Mouse (Mus musculus) bone marrow macrophage, adult 2 months (primary cell): Measurements from ENCODE around the gene Lrtm2. TPM values are rescaled to one million over a fixed set of nuclear protein-coding genes. Genes with fewer than 3 reads are reported as not detected.
A peak's percentile ranks its signal among the peaks of the same experiment; 100 is the strongest.
"Not testable (repeated sequence)": the region's sequence is repeated elsewhere in the genome, so short reads cannot be mapped to it uniquely, and the experiment has no call there.

Experiments
- H3K27ac ChIP-seq: 2 replicates; pipeline ENCODE4 v1.5.1; 2012; ENCODE audit warnings: low read depth, low read length; ENCODE audit not compliant: insufficient read depth
- H3K4me1 ChIP-seq: 2 replicates; pipeline ENCODE4 v1.6.1; 2012; ENCODE audit warnings: low read length; ENCODE audit not compliant: control insufficient read depth, insufficient read depth
- H3K4me3 ChIP-seq: 2 replicates; pipeline ENCODE4 v1.5.1; 2012; ENCODE audit warnings: mild to moderate bottlenecking, low read length, moderate library complexity; ENCODE audit not compliant: insufficient read depth
- CTCF ChIP-seq: IDR thresholded peaks from 2 replicates; pipeline ENCODE4 v1.5.1; 2012; ENCODE audit warnings: low read depth, mild to moderate bottlenecking, low read length, moderate library complexity
- POLR2A ChIP-seq: IDR thresholded peaks from 2 replicates; pipeline ENCODE4 v1.6.1; 2012; ENCODE audit warnings: mild to moderate bottlenecking, low read depth, low read length, borderline replicate concordance
- polyA plus RNA-seq: library from polyadenylated mRNA; stranded (reverse); fragments of >200 nt; gene quantifications from 2 replicates; pipeline ENCODE4 v1.2.4, GENCODE M21; 2012; ENCODE audit not compliant: missing spikeins, insufficient read depth, insufficient read length

Gene Lrtm2
- polyA plus RNA-seq, 1 experiment = not detected

GRCm38 (mm10) chr6:119360925-119361702 is 30.5 kb upstream of the Lrtm2 start:
- no peak overlapping the region for H3K27ac ChIP-seq
- H3K4me1 ChIP-seq = peaks cover 22% of the 10 kb centered on the region
- no peak overlapping the region for H3K4me3 ChIP-seq
- TF ChIP-seq CTCF (no peak), POLR2A (no peak)

DNA sequence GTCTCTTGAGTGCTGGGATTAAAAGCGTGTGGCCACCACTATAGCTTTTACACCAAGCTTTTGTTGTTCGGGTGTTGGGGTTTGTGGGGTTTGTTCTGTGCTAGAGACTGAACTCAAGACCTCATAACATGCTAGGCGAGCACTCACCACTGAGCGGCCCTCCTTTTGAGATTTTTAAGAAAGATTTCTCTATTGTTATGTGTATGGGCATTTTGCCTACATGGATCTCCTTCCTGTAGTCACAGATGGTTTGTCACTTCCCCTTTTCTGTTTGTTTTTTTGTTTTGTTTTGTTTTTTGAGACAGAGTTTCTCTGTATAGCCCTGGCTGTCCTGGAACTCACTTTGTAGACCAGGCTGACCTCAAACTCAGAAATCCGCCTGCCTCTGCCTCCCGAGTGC is 29.7 kb upstream of the Lrtm2 start:
- H3K4me1 ChIP-seq = peaks cover 22% of the 10 kb centered on the region
- H3K27ac ChIP-seq = peak overlapping the region; percentile 33
- H3K4me3 ChIP-seq = not testable (repeated sequence)

DNA sequence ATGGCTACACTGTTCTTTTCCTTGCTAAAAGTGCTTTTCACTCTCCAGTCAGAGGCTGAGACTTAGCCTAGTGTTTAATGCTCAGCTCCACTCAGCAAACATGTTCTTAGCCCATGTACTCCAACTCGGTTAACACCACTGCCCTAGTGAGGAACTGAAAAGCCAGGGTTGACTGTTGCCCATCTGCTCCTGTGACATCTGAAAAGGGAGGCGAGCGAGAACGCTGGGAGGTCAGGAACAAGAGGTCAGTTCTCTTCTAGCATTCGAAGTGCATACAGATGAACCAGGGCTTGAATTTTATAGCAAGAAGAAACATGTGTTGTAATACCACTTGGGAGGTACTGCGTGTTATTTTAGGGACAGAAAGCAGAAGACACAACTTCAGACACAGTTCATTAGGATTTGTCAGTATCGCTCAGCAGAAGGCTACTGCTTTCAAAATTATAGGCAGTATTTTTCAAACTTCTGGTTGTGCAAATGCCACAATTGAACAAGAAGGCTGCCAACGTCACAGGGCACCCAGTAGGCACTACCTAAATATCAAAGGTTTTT is 27.5 kb upstream of the Lrtm2 start:
- TF ChIP-seq CTCF (no peak), POLR2A (no peak)
- H3K4me3 ChIP-seq = no peak overlapping the region
- 0 out of 2 replicates have a peak overlapping the region, but pooled peaks have one; percentile 7 for H3K27ac ChIP-seq
- peaks cover 22% of the 10 kb centered on the region for H3K4me1 ChIP-seq

- Histone ChIP-seq H3K27ac (no peak overlapping the region), H3K4me1 (no peaks in the 10 kb centered on the region), H3K4me3 (no peak overlapping the region)
- TF ChIP-seq CTCF = no peak
- TF ChIP-seq POLR2A = no peak
Measured at GRCm38 (mm10) chr6:119352501-119352900, 21.9 kb upstream of the Lrtm2 start.

DNA sequence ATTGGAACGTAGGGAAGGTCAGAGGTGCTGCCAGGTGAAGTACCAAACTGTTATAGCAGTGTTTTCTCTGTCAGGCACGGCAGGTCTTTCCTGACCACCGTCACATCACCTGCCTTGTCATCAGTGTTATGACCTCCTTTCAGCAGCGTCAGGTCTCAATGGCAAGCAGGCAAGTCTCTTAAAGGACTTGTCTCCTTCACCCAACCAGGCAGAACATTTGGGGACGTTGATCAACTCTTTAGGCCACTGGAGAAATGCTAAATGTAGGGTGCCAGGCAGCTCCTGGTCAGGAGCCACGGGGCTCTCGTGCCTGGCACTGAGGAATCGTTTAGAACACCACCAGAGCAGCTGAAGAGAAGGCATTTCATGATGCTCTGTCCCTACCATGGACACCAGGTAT is 21.1 kb upstream of the Lrtm2 start:
- Histone ChIP-seq H3K4me3 (no peak overlapping the region), H3K27ac (no peak overlapping the region), H3K4me1 (no peaks in the 10 kb centered on the region)
- TF ChIP-seq CTCF (no peak), POLR2A (no peak)

DNA sequence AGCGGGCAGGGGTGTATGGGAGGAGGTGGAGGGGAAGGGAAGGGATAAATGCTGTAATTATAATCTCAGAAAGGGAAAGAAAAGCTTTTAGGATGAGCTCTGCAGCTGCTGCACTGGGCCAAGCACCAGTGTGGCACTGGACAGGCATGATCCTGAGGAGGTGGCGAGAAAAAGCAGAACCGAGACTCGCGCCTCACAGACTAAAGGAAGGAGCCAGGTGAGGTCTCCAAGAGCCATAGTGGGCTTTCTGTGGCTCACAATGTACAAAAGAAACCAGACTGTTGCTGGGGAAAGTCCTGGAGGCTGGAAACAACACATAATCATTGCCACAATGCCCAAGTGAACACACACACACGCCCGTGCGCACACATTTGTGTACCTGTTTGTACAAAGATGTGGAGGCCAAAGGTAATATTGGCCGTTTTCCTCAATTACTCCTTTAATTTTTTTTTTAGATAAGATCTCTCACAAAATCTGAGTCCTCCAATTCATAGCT is 20.2 kb upstream of the Lrtm2 start:
- H3K4me3 ChIP-seq = no peak overlapping the region
- TF ChIP-seq POLR2A (no peak), CTCF (no peak)
- 0 out of 2 replicates have a peak, but pooled peaks cover 2% of the 10 kb centered on the region for H3K4me1 ChIP-seq
- no peak overlapping the region for H3K27ac ChIP-seq

DNA sequence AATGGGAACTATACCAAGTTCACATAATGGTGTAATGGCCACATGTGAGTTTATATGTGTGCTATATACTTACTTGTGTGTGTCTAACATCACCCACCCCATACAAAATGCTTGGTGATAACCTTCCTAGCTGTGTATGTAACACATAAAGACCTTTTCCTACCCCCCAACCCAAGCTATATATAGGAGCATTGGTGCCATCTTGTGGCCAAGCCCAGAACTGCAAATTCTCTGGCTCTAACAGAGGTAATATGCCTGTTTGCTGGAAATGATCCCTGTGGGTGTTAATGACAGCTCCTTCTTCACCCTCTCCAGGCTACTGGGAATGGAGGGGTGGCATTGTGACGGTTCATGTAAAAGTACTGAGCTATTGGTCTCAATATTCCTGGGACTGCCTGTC is 17.7 kb upstream of the Lrtm2 start:
- Histone ChIP-seq H3K27ac (no peak overlapping the region), H3K4me1 (0 out of 2 replicates have a peak, but pooled peaks cover 2% of the 10 kb centered on the region), H3K4me3 (no peak overlapping the region)
- TF ChIP-seq POLR2A (no peak), CTCF (no peak)

DNA sequence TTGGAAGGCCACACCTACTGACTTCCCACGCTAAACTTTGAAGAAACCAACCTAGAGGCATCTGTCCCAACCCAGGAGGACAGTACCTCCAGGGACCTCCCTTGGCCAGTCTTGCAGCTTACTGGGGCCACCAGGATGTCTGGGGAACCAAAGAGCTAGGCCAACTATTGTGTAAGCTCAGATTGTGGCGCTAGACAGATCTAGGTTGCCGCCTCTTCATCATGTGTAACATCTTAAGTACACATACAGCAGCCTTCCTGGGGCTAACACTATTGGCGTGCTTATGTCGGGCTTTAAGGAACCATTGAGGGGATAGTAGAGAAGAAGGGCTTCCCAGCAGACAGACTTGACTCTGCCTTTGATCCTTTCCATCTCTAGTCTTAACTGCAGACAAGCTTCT is 17.2 kb upstream of the Lrtm2 start:
- H3K27ac ChIP-seq = no peak overlapping the region
- H3K4me1 ChIP-seq = 0 out of 2 replicates have a peak, but pooled peaks cover 2% of the 10 kb centered on the region
- TF ChIP-seq POLR2A (no peak), CTCF (no peak)
- no peak overlapping the region for H3K4me3 ChIP-seq

DNA sequence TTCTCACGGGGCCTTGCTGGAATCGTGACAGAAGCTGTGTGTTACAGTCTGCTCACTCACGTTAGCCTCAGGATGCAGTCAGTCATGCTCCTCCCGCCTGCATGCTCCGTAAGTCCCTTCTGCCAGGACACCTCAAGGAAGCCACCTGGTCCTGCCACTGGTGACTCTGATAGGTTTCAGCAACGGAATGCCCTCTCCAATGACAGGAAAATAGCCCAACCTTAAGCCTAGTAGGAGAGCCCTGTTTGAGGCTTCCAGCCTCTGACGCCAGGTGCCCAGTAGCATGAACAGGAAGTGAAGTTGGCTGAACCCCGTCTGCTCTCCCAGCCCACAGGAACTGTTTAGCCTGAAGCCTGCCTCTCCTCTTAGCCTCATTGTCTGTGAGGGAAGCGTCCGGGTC is 15.7 kb upstream of the Lrtm2 start:
- no peak for TF ChIP-seq POLR2A
- no peak for TF ChIP-seq CTCF
- H3K27ac ChIP-seq = no peak overlapping the region
- 0 out of 2 replicates have a peak, but pooled peaks cover 2% of the 10 kb centered on the region for H3K4me1 ChIP-seq
- H3K4me3 ChIP-seq = no peak overlapping the region

GRCm38 (mm10) chr6:119341409-119341808 is 10.8 kb upstream of the Lrtm2 start:
- no peak for TF ChIP-seq CTCF
- TF ChIP-seq POLR2A = no peak
- no peak overlapping the region for H3K27ac ChIP-seq
- peaks cover 7% of the 10 kb centered on the region; the same call in 1 of the 2 replicates for H3K4me1 ChIP-seq
- no peak overlapping the region for H3K4me3 ChIP-seq
